Mouse (Mus musculus): ENCODE data around the gene Trappc1. TPM values are rescaled to one million over a fixed set of nuclear protein-coding genes. Genes with fewer than 3 reads are reported as not detected.

Gene Trappc1
- total RNA-seq, 2 experiments from 2014 or later: 72.5 to 101 TPM

- ATAC-seq (replicated peaks; ENCODE audit: low FRiP score, poor library complexity, severe bottlenecking): no peak
Measured at GRCm38 (mm10) chr11:69367616-69368355, 44.0 kb downstream of the Trappc1 start.

DNA sequence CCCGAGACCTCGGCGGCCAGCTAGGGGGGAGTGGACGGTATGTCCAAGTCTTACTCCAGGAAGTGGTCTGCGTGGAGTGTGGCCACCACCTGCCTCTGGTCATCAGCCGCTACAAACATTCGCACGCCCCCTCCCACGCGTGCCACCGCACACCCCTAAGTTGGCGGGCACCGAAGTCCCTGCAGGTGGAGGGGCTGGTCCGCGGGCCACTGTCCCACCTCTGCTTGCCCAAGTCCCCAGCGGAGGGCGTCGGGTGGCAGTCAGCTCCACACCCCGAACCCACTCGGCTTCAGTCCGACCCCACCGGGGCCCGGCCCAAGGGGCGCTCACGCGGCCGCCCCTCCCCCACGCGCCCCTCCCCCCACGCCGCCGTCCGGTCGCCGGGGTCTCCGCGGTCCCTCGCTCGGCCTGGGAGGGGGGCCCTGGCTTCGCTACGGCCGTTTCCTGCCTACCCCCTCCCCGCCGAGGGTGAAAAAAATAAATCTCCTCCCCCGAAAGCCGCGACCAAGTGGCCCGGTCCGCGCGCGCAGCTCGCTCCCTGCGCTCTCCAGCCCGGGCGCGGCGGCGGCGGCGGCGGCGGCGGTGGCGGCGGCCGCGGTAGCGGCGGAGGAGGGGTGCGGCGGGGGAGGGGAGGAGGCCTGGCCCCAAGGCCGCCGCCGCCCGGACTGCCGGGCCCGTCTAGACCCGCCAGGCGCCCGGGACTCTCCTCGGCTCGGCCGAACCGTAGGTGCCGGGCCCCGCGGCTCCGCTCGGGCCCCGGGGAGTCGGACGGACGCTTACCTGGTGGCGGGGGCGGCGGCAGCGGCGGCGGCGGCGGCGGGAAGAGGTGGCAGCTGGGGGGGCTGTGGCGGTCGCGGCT lies 44.8 kb downstream of the Trappc1 start:
- ATAC-seq (replicated peaks; ENCODE audit: low FRiP score, poor library complexity, severe bottlenecking): no peak

DNA sequence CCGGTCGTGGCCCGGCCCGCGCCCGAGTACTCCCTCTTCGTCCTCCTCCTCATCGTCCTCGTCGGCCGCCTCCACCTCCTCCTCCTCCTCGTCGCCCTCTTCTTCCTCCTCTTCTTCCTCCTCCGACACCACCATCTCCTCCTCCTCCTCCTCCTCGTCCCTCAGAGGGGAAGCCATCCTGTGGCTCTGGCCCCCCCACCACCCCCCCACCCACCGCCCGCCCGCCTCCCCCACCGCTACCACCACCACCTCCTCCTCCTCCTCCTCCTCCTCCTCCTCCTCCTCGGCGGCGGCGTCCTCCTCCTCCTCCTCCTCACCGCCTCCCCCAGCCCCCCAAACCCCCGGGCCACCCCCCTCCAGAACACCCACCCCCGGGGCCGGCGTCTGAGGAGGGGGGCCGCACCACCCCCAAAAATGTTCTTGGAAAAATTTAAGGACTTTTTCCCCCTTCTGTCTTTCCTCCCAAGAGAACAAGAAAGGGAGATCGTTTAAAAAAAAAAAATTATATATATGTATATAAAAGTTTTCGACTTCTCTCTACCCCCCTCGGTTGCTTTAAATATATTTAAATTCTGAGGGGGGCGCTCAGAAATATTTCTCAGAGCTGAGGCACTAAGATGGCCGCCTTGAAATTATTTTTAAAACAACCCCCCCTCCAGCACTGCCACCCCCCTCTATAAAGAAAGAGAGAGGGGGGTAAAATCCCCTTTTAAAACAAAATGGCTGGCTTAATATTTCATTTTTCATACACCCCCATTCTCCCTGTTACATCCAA lies 45.6 kb downstream of the Trappc1 start, which contains the start of gene Chd3:
TSS of gene Chd3 (minus strand) at position 192 of the 775 bp plus-strand sequence.
- no peak for ATAC-seq (replicated peaks; ENCODE audit: low FRiP score, poor library complexity, severe bottlenecking)

DNA sequence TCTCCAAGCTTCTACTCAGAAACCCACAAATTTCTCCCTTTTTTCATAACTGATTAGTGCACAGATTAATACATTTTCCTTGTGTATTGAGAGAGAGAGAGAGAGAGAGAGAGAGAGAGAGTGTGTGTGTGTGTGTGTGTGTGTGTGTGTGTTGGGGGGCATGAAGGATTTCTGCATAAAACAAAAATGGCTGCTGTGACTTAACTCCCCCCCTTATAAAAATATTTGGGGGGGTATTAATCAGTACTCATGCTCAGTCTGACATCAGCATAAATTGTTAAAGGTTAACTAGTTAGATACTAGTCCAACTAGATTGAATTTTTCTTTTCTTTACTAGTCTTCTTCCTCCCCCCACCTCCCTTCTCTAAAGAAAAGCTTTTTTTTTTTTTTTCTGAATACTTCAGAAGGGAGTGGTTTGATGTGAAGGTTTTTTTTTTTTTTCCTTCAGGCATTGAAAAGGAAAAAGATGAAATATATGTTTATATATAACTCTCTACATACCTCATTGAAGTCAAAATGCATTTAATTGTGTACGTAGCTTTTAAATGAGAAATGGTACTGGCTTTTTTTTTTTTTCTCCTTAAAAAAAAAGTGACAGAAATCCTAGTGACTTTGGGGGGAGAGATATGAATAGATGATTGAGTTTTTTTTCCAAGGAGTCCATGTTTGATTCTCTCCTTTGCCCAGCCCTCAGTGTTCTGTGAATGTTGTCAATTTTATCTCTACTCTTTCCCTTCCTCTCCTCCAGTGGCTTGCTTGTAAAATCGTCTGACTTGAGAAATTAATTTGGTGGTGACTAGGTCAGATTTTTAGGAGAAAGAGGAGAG lies 46.4 kb downstream of the Trappc1 start:
- ATAC-seq (replicated peaks; ENCODE audit: low FRiP score, poor library complexity, severe bottlenecking): no peak

DNA sequence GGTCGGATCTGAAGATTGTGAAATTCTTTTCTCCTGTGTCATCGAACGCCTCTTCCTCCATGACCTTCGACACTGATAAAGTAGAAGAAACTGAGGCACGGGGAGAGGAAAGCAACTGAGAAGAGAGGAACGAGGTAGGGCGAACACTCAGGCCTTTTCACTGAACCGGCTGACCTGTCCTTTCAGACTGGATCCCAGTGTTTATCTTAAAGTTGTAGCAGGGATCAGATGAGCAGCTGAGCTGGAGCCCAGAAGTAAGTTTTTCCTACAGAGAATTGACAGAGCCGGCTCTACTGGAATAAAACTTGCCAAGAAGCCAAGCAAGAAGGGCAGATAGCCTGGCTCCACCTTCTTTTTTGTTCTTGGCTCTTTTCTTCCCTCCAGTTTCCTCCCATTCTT lies 47.0 kb downstream of the Trappc1 start:
- no peak for ATAC-seq (replicated peaks; ENCODE audit: low FRiP score, poor library complexity, severe bottlenecking)

DNA sequence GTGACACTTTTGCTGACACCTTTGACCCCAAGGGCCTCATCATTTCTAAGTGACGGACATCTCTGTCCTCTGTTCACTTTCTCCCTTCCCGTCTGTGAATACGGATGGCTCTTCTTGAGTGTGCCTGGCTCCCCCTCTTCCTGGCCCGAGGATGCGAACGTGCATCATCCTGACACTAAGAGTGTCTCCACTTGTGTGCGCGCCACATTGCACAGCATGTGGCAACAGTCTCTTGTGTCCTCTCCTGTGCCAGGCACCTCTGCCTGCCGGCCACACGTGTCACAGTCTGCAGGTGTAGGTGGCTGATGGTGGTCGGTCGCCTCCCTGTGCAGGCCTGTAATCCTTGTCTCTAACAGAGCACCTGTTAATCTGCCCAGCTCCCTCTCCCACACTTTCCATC lies 47.8 kb downstream of the Trappc1 start:
- ATAC-seq (replicated peaks; ENCODE audit: low FRiP score, poor library complexity, severe bottlenecking): no peak

DNA sequence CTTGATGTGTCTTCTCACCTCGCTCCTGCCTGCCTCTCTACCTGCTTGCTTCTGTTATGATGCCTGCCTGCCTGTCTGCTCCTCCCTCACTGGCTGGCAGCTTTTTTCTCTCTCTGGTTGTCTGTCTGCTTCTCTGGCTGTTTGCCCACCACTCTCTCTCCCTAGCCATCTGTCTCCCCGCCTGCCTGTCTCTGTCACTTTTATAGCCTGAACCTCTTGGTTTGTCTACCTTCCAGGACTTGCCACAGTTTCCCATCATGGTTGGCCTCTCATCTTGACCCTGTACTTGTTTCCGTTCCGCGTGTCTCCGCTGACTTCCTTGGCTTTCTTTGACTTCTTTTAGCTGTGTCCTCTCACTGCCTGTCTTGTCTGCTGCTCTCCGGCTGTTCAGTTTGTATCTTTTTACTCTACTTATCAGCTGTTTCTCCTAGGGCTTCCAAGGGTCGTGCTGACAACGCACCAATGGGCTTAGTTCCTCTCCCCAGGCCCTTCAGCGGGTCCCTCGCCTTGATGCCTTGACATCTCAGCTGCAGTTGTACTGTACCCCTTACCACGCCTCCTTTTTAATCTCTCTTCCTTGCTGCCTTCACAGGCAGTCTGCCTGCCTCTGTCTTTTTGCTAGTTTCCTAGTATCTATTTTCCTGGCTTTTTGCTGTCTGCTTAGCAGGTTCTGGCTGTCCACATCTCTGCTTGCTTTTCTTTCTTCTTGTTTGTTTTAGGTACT lies 48.4 kb downstream of the Trappc1 start:
- peak; percentile 58 for ATAC-seq (replicated peaks; ENCODE audit: low FRiP score, poor library complexity, severe bottlenecking)

DNA sequence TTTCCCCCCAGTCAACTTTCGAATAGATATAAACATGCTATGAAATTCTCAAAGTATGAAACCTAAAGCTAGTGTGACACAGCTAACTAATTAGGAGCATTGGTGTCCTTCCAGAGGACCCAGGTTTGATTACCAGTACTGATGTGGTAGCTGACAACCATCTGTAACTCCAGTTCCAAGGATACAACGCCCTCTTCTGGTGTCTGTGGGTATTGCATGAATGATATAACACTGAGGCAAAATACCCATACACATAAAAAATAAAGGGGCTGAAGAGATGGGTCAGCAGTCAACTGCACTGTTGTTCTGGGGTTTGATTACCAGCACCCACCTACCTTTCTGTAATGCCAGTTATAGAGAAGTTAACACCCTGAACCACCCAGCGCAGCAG lies 49.0 kb downstream of the Trappc1 start:
- ATAC-seq (replicated peaks; ENCODE audit: low FRiP score, poor library complexity, severe bottlenecking): peak; percentile 52

DNA sequence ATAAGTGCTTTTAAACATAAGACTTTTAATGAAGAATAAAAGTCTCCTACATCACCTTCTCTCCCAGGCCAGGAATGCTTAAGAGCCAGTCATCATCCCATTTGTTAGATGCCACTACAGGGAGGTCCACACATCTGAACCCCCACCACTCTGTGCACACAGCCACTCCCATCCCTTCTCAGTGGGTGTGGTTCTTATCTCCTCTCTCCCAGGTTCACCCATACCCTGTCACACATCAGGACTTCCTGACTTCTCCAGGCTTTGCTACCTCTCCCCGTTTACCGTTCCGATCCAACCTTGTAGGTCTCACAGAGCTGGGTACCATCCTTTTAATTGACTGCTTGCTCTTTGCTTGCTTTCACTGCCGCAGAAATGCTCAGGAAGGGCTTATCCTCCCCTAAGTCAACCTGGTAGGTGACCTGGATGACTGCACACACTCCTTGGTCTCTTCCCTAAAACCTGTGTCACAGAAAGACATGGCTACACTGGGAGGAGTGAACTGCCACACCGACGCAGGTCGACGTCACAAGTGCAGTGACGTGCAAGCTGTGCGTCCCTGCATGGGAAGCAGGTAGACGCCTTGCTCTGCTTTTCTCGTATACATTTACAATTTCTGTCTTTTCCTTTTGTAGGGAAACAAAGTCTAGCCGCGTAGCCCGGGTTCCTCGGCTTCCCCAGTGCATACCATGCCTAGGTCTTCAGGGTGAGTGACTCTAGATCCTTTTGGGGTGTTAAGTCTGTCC lies 49.6 kb downstream of the Trappc1 start:
- peak; percentile 87 for ATAC-seq (replicated peaks; ENCODE audit: low FRiP score, poor library complexity, severe bottlenecking)

Other genes starting within 250 kb of the Trappc1 start
- 94.1 and 114 TPM in 2 replicates for gene Vamp2, start 235.5 kb upstream of the Trappc1 start, total RNA-seq (2015; ENCODE audit: low replicate concordance)
- gene Vamp2, start 235.5 kb upstream of the Trappc1 start, total RNA-seq (2017; ENCODE audit: low replicate concordance): 18.2 and 31.1 TPM in 2 replicates
- 3.4 and 3.6 TPM in 2 replicates for gene Per1, start 228.8 kb upstream of the Trappc1 start, total RNA-seq (2015; ENCODE audit: low replicate concordance)
- gene Per1, start 228.8 kb upstream of the Trappc1 start, total RNA-seq (2017; ENCODE audit: low replicate concordance): 3.3 and 7.6 TPM in 2 replicates
- not detected in 2 replicates for gene Hes7, start 203.6 kb upstream of the Trappc1 start, total RNA-seq (2015; ENCODE audit: low replicate concordance)
- not detected in 2 replicates for gene Hes7, start 203.6 kb upstream of the Trappc1 start, total RNA-seq (2017; ENCODE audit: low replicate concordance)
- not detected in 2 replicates for gene 9130213A22Rik, start 201.4 kb upstream of the Trappc1 start, total RNA-seq (2015; ENCODE audit: low replicate concordance)
- not detected in 2 replicates for gene 9130213A22Rik, start 201.4 kb upstream of the Trappc1 start, total RNA-seq (2017; ENCODE audit: low replicate concordance)
- gene Aloxe3, start 198.1 kb upstream of the Trappc1 start, total RNA-seq (2015; ENCODE audit: low replicate concordance): not detected in 2 replicates
- 3.1 TPM in 1 of 2 replicates, not detected in the other for gene Aloxe3, start 198.1 kb upstream of the Trappc1 start, total RNA-seq (2017; ENCODE audit: low replicate concordance)
- gene Alox12b, start 167.0 kb upstream of the Trappc1 start, total RNA-seq (2015; ENCODE audit: low replicate concordance): not detected in 2 replicates
- gene Alox12b, start 167.0 kb upstream of the Trappc1 start, total RNA-seq (2017; ENCODE audit: low replicate concordance): not detected in 2 replicates
- gene Alox8, start 126.1 kb upstream of the Trappc1 start, total RNA-seq (2015; ENCODE audit: low replicate concordance): not detected in 2 replicates
- gene Alox8, start 126.1 kb upstream of the Trappc1 start, total RNA-seq (2017; ENCODE audit: low replicate concordance): not detected in 2 replicates
- 0.36 TPM in 1 of 2 replicates, not detected in the other for gene Gucy2e, start 86.9 kb upstream of the Trappc1 start, total RNA-seq (2015; ENCODE audit: low replicate concordance)
- not detected in 2 replicates for gene Gucy2e, start 86.9 kb upstream of the Trappc1 start, total RNA-seq (2017; ENCODE audit: low replicate concordance)
- 107 and 135 TPM in 2 replicates for gene Cntrob, start 205 bp upstream of the Trappc1 start, total RNA-seq (2015; ENCODE audit: low replicate concordance)
- gene Cntrob, start 205 bp upstream of the Trappc1 start, total RNA-seq (2017; ENCODE audit: low replicate concordance): 77.5 and 113 TPM in 2 replicates
- gene Kcnab3, start 2.3 kb downstream of the Trappc1 start, total RNA-seq (2015; ENCODE audit: low replicate concordance): not detected in 2 replicates
- gene Kcnab3, start 2.3 kb downstream of the Trappc1 start, total RNA-seq (2017; ENCODE audit: low replicate concordance): not detected in 2 replicates
- 1.7 and 8.3 TPM in 2 replicates for gene Rnf227, start 16.5 kb downstream of the Trappc1 start, total RNA-seq (2015; ENCODE audit: low replicate concordance)
- 3.9 and 6.5 TPM in 2 replicates for gene Rnf227, start 16.5 kb downstream of the Trappc1 start, total RNA-seq (2017; ENCODE audit: low replicate concordance)
- 21.0 and 33.2 TPM in 2 replicates for gene Chd3, start 45.4 kb downstream of the Trappc1 start, total RNA-seq (2015; ENCODE audit: low replicate concordance)
- gene Chd3, start 45.4 kb downstream of the Trappc1 start, total RNA-seq (2017; ENCODE audit: low replicate concordance): 18.9 and 19.5 TPM in 2 replicates
- gene Naa38, start 71.5 kb downstream of the Trappc1 start, total RNA-seq (2015; ENCODE audit: low replicate concordance): 26.8 and 31.7 TPM in 2 replicates
- 21.6 and 21.9 TPM in 2 replicates for gene Naa38, start 71.5 kb downstream of the Trappc1 start, total RNA-seq (2017; ENCODE audit: low replicate concordance)
- gene Cyb5d1, start 71.7 kb downstream of the Trappc1 start, total RNA-seq (2015; ENCODE audit: low replicate concordance): 8.3 and 11.7 TPM in 2 replicates
- 25.7 and 32.5 TPM in 2 replicates for gene Cyb5d1, start 71.7 kb downstream of the Trappc1 start, total RNA-seq (2017; ENCODE audit: low replicate concordance)
- gene Tmem88, start 74.3 kb downstream of the Trappc1 start, total RNA-seq (2015; ENCODE audit: low replicate concordance): not detected in 2 replicates
- gene Tmem88, start 74.3 kb downstream of the Trappc1 start, total RNA-seq (2017; ENCODE audit: low replicate concordance): not detected in 2 replicates
- gene Kdm6b, start 89.7 kb downstream of the Trappc1 start, total RNA-seq (2015; ENCODE audit: low replicate concordance): 6.5 and 11.7 TPM in 2 replicates
- gene Kdm6b, start 89.7 kb downstream of the Trappc1 start, total RNA-seq (2017; ENCODE audit: low replicate concordance): 0.64 and 1.2 TPM in 2 replicates
- not detected in 2 replicates for gene Dnah2, start 225.1 kb downstream of the Trappc1 start, total RNA-seq (2015; ENCODE audit: low replicate concordance)
- gene Dnah2, start 225.1 kb downstream of the Trappc1 start, total RNA-seq (2017; ENCODE audit: low replicate concordance): 0.13 TPM in 1 of 2 replicates, not detected in the other
- 2.5 and 2.9 TPM in 2 replicates for gene Efnb3, start 236.2 kb downstream of the Trappc1 start, total RNA-seq (2015; ENCODE audit: low replicate concordance)
- gene Efnb3, start 236.2 kb downstream of the Trappc1 start, total RNA-seq (2017; ENCODE audit: low replicate concordance): 0.77 and 1.1 TPM in 2 replicates